Mouse (Mus musculus): ENCODE data around the gene Spata13. TPM values are rescaled to one million over a fixed set of nuclear protein-coding genes. Genes with fewer than 3 reads are reported as not detected.

Spata13 gene
- polyA plus RNA-seq, 1 experiment from 2014 or later = 13.4 TPM

- 71% methylated on average over 3 of the region's 3 CpGs for WGBS
- no peak for ATAC-seq (ENCODE audit: extremely low read depth, insufficient number of reproducible peaks, low FRiP score, low TSS enrichment)
- H3K9me3 ChIP-seq = no peaks in the 10 kb centered on the region
- no peak overlapping the region for H3K4me2 ChIP-seq
- no peaks in the 10 kb centered on the region for H3K36me3 ChIP-seq
- H3K27me3 ChIP-seq (replicated peaks) = no peaks in the 10 kb centered on the region
- no peak overlapping the region for H3K4me3 ChIP-seq
- H3K4me1 ChIP-seq = peaks cover 13% of the 10 kb centered on the region
- H3K9ac ChIP-seq = no peak overlapping the region
- H3K27ac ChIP-seq (replicated peaks) = no peak overlapping the region
Observed at GRCm38 (mm10) chr14:60721938-60722337, 88.1 kb downstream of the Spata13 start.

GRCm38 (mm10) chr14:60726091-60726490 is 92.3 kb downstream of the Spata13 start:
- H3K27ac ChIP-seq (replicated peaks) = no peak overlapping the region

GRCm38 (mm10) chr14:60727130-60727529 is 93.3 kb downstream of the Spata13 start:
- Histone ChIP-seq H3K27me3 (replicated peaks) (no peaks in the 10 kb centered on the region), H3K36me3 (no peaks in the 10 kb centered on the region), H3K27ac (replicated peaks) (peak overlapping the region; percentile 40; the same call in 1 of the 2 replicates), H3K9me3 (no peaks in the 10 kb centered on the region), H3K4me2 (no peak overlapping the region), H3K9ac (no peak overlapping the region; the same call in 1 of the 2 replicates), H3K4me3 (no peak overlapping the region), H3K4me1 (peaks cover 39% of the 10 kb centered on the region)
- peak; percentile 3; the same call in 1 of the 2 replicates for ATAC-seq (ENCODE audit: extremely low read depth, insufficient number of reproducible peaks, low FRiP score, low TSS enrichment)
- WGBS = 43% methylated on average over 4 of the region's 4 CpGs

More at GRCm38 (mm10) chr14:60726091-60726490, 92.3 kb downstream of the Spata13 start:
- no peaks in the 10 kb centered on the region for H3K27me3 ChIP-seq (replicated peaks)
- no peak overlapping the region for H3K4me2 ChIP-seq
- no peak for ATAC-seq (ENCODE audit: extremely low read depth, insufficient number of reproducible peaks, low FRiP score, low TSS enrichment)
- no peak overlapping the region for H3K4me3 ChIP-seq
- 28% methylated on average over 6 of the region's 6 CpGs for WGBS
- no peak overlapping the region for H3K9ac ChIP-seq
- H3K9me3 ChIP-seq = no peaks in the 10 kb centered on the region
- H3K36me3 ChIP-seq = no peaks in the 10 kb centered on the region
- H3K4me1 ChIP-seq = peaks cover 36% of the 10 kb centered on the region

- no peaks in the 10 kb centered on the region for H3K27me3 ChIP-seq (replicated peaks)
- H3K4me2 ChIP-seq = peak overlapping the region; percentile 69
- WGBS = 43% methylated on average over 6 of the region's 6 CpGs
- peaks cover 74% of the 10 kb centered on the region for H3K4me1 ChIP-seq
- no peak for ATAC-seq (ENCODE audit: extremely low read depth, insufficient number of reproducible peaks, low FRiP score, low TSS enrichment)
- peak overlapping the region; percentile 20; the same call in 1 of the 2 replicates for H3K9ac ChIP-seq
- no peaks in the 10 kb centered on the region for H3K36me3 ChIP-seq
- H3K4me3 ChIP-seq = no peak overlapping the region
- no peaks in the 10 kb centered on the region for H3K9me3 ChIP-seq
- H3K27ac ChIP-seq (replicated peaks) = peak overlapping the region; percentile 97; the same call in 1 of the 2 replicates
Observed at GRCm38 (mm10) chr14:60732081-60732480, 98.3 kb downstream of the Spata13 start.

- Histone ChIP-seq H3K4me3 (peak overlapping the region; percentile 52), H3K36me3 (no peaks in the 10 kb centered on the region), H3K27me3 (replicated peaks) (no peaks in the 10 kb centered on the region), H3K9me3 (no peaks in the 10 kb centered on the region), H3K27ac (replicated peaks) (peak overlapping the region; percentile 97), H3K4me1 (peaks cover 74% of the 10 kb centered on the region), H3K9ac (peak overlapping the region; percentile 82), H3K4me2 (peak overlapping the region; percentile 69)
- 1% methylated on average over 16 of the region's 16 CpGs for WGBS
- no peak for ATAC-seq (ENCODE audit: extremely low read depth, insufficient number of reproducible peaks, low FRiP score, low TSS enrichment)
Observed at GRCm38 (mm10) chr14:60732787-60733186, 99.0 kb downstream of the Spata13 start.

GRCm38 (mm10) chr14:60733706-60734105 is 99.9 kb downstream of the Spata13 start:
- Histone ChIP-seq H3K36me3 (no peaks in the 10 kb centered on the region), H3K4me2 (peak overlapping the region; percentile 69), H3K27ac (replicated peaks) (peak overlapping the region; percentile 97), H3K9me3 (no peaks in the 10 kb centered on the region), H3K4me3 (peak overlapping the region; percentile 52), H3K27me3 (replicated peaks) (no peaks in the 10 kb centered on the region), H3K4me1 (peaks cover 74% of the 10 kb centered on the region), H3K9ac (peak overlapping the region; percentile 82)
- WGBS = 17% methylated on average over 4 of the region's 4 CpGs
- ATAC-seq (ENCODE audit: extremely low read depth, insufficient number of reproducible peaks, low FRiP score, low TSS enrichment) = peak; percentile 19; the same call in 1 of the 2 replicates

GRCm38 (mm10) chr14:60735206-60735605 is 101.4 kb downstream of the Spata13 start:
- peak overlapping the region; percentile 97 for H3K27ac ChIP-seq (replicated peaks)
- peak overlapping the region; percentile 82 for H3K9ac ChIP-seq
- no peaks in the 10 kb centered on the region for H3K9me3 ChIP-seq
- H3K4me2 ChIP-seq = peak overlapping the region; percentile 69
- H3K27me3 ChIP-seq (replicated peaks) = no peaks in the 10 kb centered on the region
- H3K36me3 ChIP-seq = no peaks in the 10 kb centered on the region
- no peak for ATAC-seq (ENCODE audit: extremely low read depth, insufficient number of reproducible peaks, low FRiP score, low TSS enrichment)
- peaks cover 83% of the 10 kb centered on the region for H3K4me1 ChIP-seq
- WGBS = 42% methylated on average over 5 of the region's 5 CpGs
- peak overlapping the region; percentile 52 for H3K4me3 ChIP-seq

GRCm38 (mm10) chr14:60735848-60736547 is 102.2 kb downstream of the Spata13 start:
- Histone ChIP-seq H3K4me1 (peaks cover 90% of the 10 kb centered on the region), H3K9me3 (no peaks in the 10 kb centered on the region), H3K27me3 (replicated peaks) (no peaks in the 10 kb centered on the region), H3K4me3 (peak overlapping the region; percentile 52), H3K27ac (replicated peaks) (peak overlapping the region; percentile 97), H3K4me2 (peak overlapping the region; percentile 69), H3K9ac (peak overlapping the region; percentile 82), H3K36me3 (no peaks in the 10 kb centered on the region)
- ATAC-seq (ENCODE audit: extremely low read depth, insufficient number of reproducible peaks, low FRiP score, low TSS enrichment) = no peak
- 39% methylated on average over 13 of the region's 13 CpGs for WGBS

- peak overlapping the region; percentile 97 for H3K27ac ChIP-seq (replicated peaks)
- WGBS = 10% methylated on average over 4 of the region's 4 CpGs
- H3K4me3 ChIP-seq = peak overlapping the region; percentile 52
- H3K4me2 ChIP-seq = peak overlapping the region; percentile 69
- no peak for ATAC-seq (ENCODE audit: extremely low read depth, insufficient number of reproducible peaks, low FRiP score, low TSS enrichment)
- no peaks in the 10 kb centered on the region for H3K36me3 ChIP-seq
- peak overlapping the region; percentile 82 for H3K9ac ChIP-seq
- no peaks in the 10 kb centered on the region for H3K27me3 ChIP-seq (replicated peaks)
- no peaks in the 10 kb centered on the region for H3K9me3 ChIP-seq
- H3K4me1 ChIP-seq = peaks cover 97% of the 10 kb centered on the region
Observed at GRCm38 (mm10) chr14:60736591-60737192, 102.9 kb downstream of the Spata13 start.

- no peaks in the 10 kb centered on the region for H3K9me3 ChIP-seq
- peak overlapping the region; percentile 52; the same call in 1 of the 2 replicates for H3K4me3 ChIP-seq
- peak overlapping the region; percentile 97 for H3K27ac ChIP-seq (replicated peaks)
- 22% methylated on average over 7 of the region's 7 CpGs for WGBS
- 0 out of 2 replicates have a peak, but pooled peaks cover 4% of the 10 kb centered on the region for H3K36me3 ChIP-seq
- H3K4me2 ChIP-seq = peak overlapping the region; percentile 69
- ATAC-seq (ENCODE audit: extremely low read depth, insufficient number of reproducible peaks, low FRiP score, low TSS enrichment) = no peak
- H3K4me1 ChIP-seq = peaks cover 98% of the 10 kb centered on the region
- H3K9ac ChIP-seq = peak overlapping the region; percentile 82
- H3K27me3 ChIP-seq (replicated peaks) = no peaks in the 10 kb centered on the region
Observed at GRCm38 (mm10) chr14:60737202-60737611, 103.4 kb downstream of the Spata13 start.

GRCm38 (mm10) chr14:60738434-60738938 is 104.7 kb downstream of the Spata13 start:
- Histone ChIP-seq H3K36me3 (peaks cover 10% of the 10 kb centered on the region; the same call in 1 of the 2 replicates), H3K27me3 (replicated peaks) (no peaks in the 10 kb centered on the region), H3K9me3 (no peaks in the 10 kb centered on the region), H3K4me3 (no peak overlapping the region), H3K9ac (peak overlapping the region; percentile 62; the same call in 1 of the 2 replicates), H3K4me2 (peak overlapping the region; percentile 8; the same call in 1 of the 2 replicates), H3K27ac (replicated peaks) (peak overlapping the region; percentile 97), H3K4me1 (peaks cover 98% of the 10 kb centered on the region)
- WGBS = 55% methylated on average over 10 of the region's 10 CpGs
- no peak for ATAC-seq (ENCODE audit: extremely low read depth, insufficient number of reproducible peaks, low FRiP score, low TSS enrichment)
